Mouse (Mus musculus) CH12.LX (cell line): ENCODE data around the gene Lmf1. TPM values are rescaled to one million over a fixed set of nuclear protein-coding genes. Genes with fewer than 3 reads are reported as not detected.

ENCODE experiments used
- DNase-seq: peaks from one replicate; pipeline ENCODE4 v3.0.0-alpha.2; 2013; ENCODE audit errors: extremely low read depth
- H3K27ac ChIP-seq: 2 replicates; pipeline ENCODE4 v1.5.1; 2012; ENCODE audit warnings: low read depth, mild to moderate bottlenecking, control low read depth, moderate library complexity; ENCODE audit not compliant: insufficient read depth
- H3K27me3 ChIP-seq: replicated peaks from 2 replicates; pipeline ENCODE3; 2012; ENCODE audit warnings: inconsistent platforms
- H3K36me3 ChIP-seq, 2 experiments: replicated peaks in 1 of 2; 2 replicates each; pipeline versions ENCODE3 to v1.6.1; 2012; ENCODE audit warnings: inconsistent platforms in 1 of 2, low read length in 1 of 2, mild to moderate bottlenecking in 1 of 2, mixed read lengths in 1 of 2, moderate library complexity in 1 of 2; ENCODE audit not compliant: control insufficient read depth in 1 of 2, insufficient read depth in 1 of 2
- H3K4me1 ChIP-seq, 2 experiments: 2 replicates each; pipeline ENCODE4 v1.6.1; 2012; ENCODE audit warnings: inconsistent platforms in 1 of 2, moderate library complexity in 1 of 2; ENCODE audit not compliant: insufficient read depth in 2 of 2, control insufficient read depth in 1 of 2
- H3K4me2 ChIP-seq: 2 replicates; pipeline ENCODE4 v1.6.1; 2012; ENCODE audit warnings: low read depth, mild to moderate bottlenecking, control low read depth; ENCODE audit not compliant: poor library complexity, insufficient read depth, severe bottlenecking
- H3K4me3 ChIP-seq, 3 experiments: fragments of 150-350 bp in 1 of 3; sonication (generic) in 1 of 3; replicated peaks in 1 of 3; 2 replicates each; pipeline versions ENCODE3 to v1.5.1; 2011 to 2012; ENCODE audit warnings: low read depth in 2 of 3, low read length in 2 of 3, mild to moderate bottlenecking in 2 of 3, moderate library complexity in 2 of 3, control low read depth in 1 of 3, improper control_type of control experiment in 1 of 3, inconsistent platforms in 1 of 3, mixed read lengths in 1 of 3; ENCODE audit not compliant: poor library complexity in 1 of 3
- H3K79me2 ChIP-seq: replicated peaks from 2 replicates; pipeline ENCODE4 v1.6.1; 2012; ENCODE audit warnings: mild to moderate bottlenecking, moderate library complexity; ENCODE audit not compliant: control insufficient read depth, poor library complexity, insufficient read depth, severe bottlenecking; ENCODE audit errors: extremely low read depth
- H3K9ac ChIP-seq: 2 replicates; pipeline ENCODE4 v1.6.1; 2012; ENCODE audit warnings: low read depth, mild to moderate bottlenecking, control low read depth, moderate library complexity; ENCODE audit not compliant: insufficient read depth
- H3K9me3 ChIP-seq: replicated peaks from 2 replicates; pipeline ENCODE3; 2012; ENCODE audit warnings: low read length, inconsistent platforms, mixed read lengths
- CHD2 ChIP-seq: IDR thresholded peaks from 2 replicates; pipeline ENCODE4 v1.6.1; 2011; ENCODE audit warnings: low read length, improper control_type of control experiment
- CTCF ChIP-seq, 2 experiments: IDR thresholded peaks in 1 of 2; conservative IDR thresholded peaks in 1 of 2; 2 replicates each; pipeline ENCODE4 v1.5.1; 2011 to 2012; ENCODE audit warnings: low read depth in 2 of 2, low read length in 2 of 2, improper control_type of control experiment in 1 of 2, inconsistent platforms in 1 of 2, mild to moderate bottlenecking in 1 of 2, moderate library complexity in 1 of 2
- E2F4 ChIP-seq: IDR thresholded peaks from 2 replicates; pipeline ENCODE4 v1.6.1; 2011; ENCODE audit warnings: low read depth, low read length, improper control_type of control experiment; ENCODE audit not compliant: insufficient replicate concordance
- ELF1 ChIP-seq: IDR thresholded peaks from 2 replicates; pipeline ENCODE4 v1.6.1; 2014; ENCODE audit warnings: low read depth, mild to moderate bottlenecking, inconsistent platforms, low read length, improper control_type of control experiment
- ETS1 ChIP-seq: conservative IDR thresholded peaks from 2 replicates; pipeline ENCODE4 v1.6.1; 2012; ENCODE audit warnings: low read depth, mild to moderate bottlenecking, inconsistent platforms, low read length, improper control_type of control experiment, moderate library complexity
- HCFC1 ChIP-seq: IDR thresholded peaks from 2 replicates; pipeline ENCODE4 v1.6.1; 2012; ENCODE audit warnings: low read depth, mild to moderate bottlenecking, inconsistent platforms, low read length, improper control_type of control experiment
- IRF4 ChIP-seq: IDR thresholded peaks from 2 replicates; pipeline ENCODE4 v1.6.1; 2014; ENCODE audit warnings: low read depth, mild to moderate bottlenecking, inconsistent platforms, low read length, improper control_type of control experiment
- JUND ChIP-seq: conservative IDR thresholded peaks from 2 replicates; pipeline ENCODE4 v1.6.1; 2011; ENCODE audit warnings: low read depth, low read length, improper control_type of control experiment
- KAT2A ChIP-seq: IDR thresholded peaks from 2 replicates; pipeline ENCODE4 v1.6.1; 2012; ENCODE audit warnings: low read length, improper control_type of control experiment, inconsistent platforms; ENCODE audit not compliant: insufficient replicate concordance
- MAX ChIP-seq: IDR thresholded peaks from 2 replicates; pipeline ENCODE4 v1.6.1; 2011; ENCODE audit warnings: low read length, improper control_type of control experiment
- MAZ ChIP-seq: IDR thresholded peaks from 2 replicates; pipeline ENCODE4 v1.6.1; 2012; ENCODE audit warnings: low read depth, mild to moderate bottlenecking, inconsistent platforms, low read length, improper control_type of control experiment, moderate library complexity
- MEF2A ChIP-seq: IDR thresholded peaks from 2 replicates; pipeline ENCODE4 v1.6.1; 2014; ENCODE audit warnings: low read depth, mild to moderate bottlenecking, inconsistent platforms, low read length, improper control_type of control experiment, borderline replicate concordance
- MXI1 ChIP-seq: IDR thresholded peaks from 2 replicates; pipeline ENCODE4 v1.6.1; 2011; ENCODE audit warnings: mild to moderate bottlenecking, low read depth, low read length, improper control_type of control experiment
- MYC ChIP-seq: IDR thresholded peaks from 2 replicates; pipeline ENCODE4 v1.6.1; 2011; ENCODE audit warnings: low read depth, mild to moderate bottlenecking, improper control_type of control experiment, low read length
- PAX5 ChIP-seq: IDR thresholded peaks from 2 replicates; pipeline ENCODE4 v1.6.1; 2012; ENCODE audit warnings: low read length, inconsistent platforms, mixed read lengths
- POLR2A ChIP-seq: IDR thresholded peaks from 2 replicates; pipeline ENCODE4 v1.6.1; 2011; ENCODE audit warnings: low read depth, mild to moderate bottlenecking, improper control_type of control experiment, low read length
- RCOR1 ChIP-seq: conservative IDR thresholded peaks from 2 replicates; pipeline ENCODE4 v1.6.1; 2012; ENCODE audit warnings: low read depth, mild to moderate bottlenecking, inconsistent platforms, low read length, improper control_type of control experiment
- SIN3A ChIP-seq: IDR thresholded peaks from 2 replicates; pipeline ENCODE4 v1.6.1; 2012; ENCODE audit warnings: low read length, improper control_type of control experiment, inconsistent platforms
- SMC3 ChIP-seq: IDR thresholded peaks from 2 replicates; pipeline ENCODE4 v1.6.1; 2011; ENCODE audit warnings: low read depth, low read length, improper control_type of control experiment
- TBP ChIP-seq: conservative IDR thresholded peaks from 2 replicates; pipeline ENCODE4 v1.6.1; 2011; ENCODE audit warnings: low read depth, low read length, improper control_type of control experiment
- TCF12 ChIP-seq: IDR thresholded peaks from 2 replicates; pipeline ENCODE4 v1.6.1; 2014; ENCODE audit warnings: low read depth, mild to moderate bottlenecking, inconsistent platforms, low read length, improper control_type of control experiment
- UBTF ChIP-seq: IDR thresholded peaks from 2 replicates; pipeline ENCODE4 v1.6.1; 2012; ENCODE audit warnings: low read depth, mild to moderate bottlenecking, inconsistent platforms, low read length, improper control_type of control experiment, moderate library complexity
- USF1 ChIP-seq: IDR thresholded peaks from 2 replicates; pipeline ENCODE4 v1.6.1; 2014; ENCODE audit warnings: low read depth, mild to moderate bottlenecking, inconsistent platforms, low read length, improper control_type of control experiment
- USF2 ChIP-seq: conservative IDR thresholded peaks from 2 replicates; pipeline ENCODE4 v1.6.1; 2011; ENCODE audit warnings: low read depth, low read length, improper control_type of control experiment
- ZC3H11A ChIP-seq: IDR thresholded peaks from 2 replicates; pipeline ENCODE4 v1.6.1; 2012; ENCODE audit warnings: low read depth, mild to moderate bottlenecking, inconsistent platforms, low read length, improper control_type of control experiment
- ZKSCAN1 ChIP-seq: IDR thresholded peaks from 2 replicates; pipeline ENCODE4 v1.6.1; 2012; ENCODE audit warnings: low read depth, inconsistent platforms, low read length, improper control_type of control experiment, borderline replicate concordance
- ZMIZ1 ChIP-seq: IDR thresholded peaks from 2 replicates; pipeline ENCODE4 v1.6.1; 2012; ENCODE audit warnings: low read depth, mild to moderate bottlenecking, inconsistent platforms, low read length, improper control_type of control experiment
- dilution Hi-C: fragments of 300-500 bp; cut with MboI; formaldehyde crosslinking; loops from 2 replicates; pipeline ENCODE4 v1.14.3; 2020; ENCODE audit warnings: low sequenced_read_pairs; ENCODE audit not compliant: extremely low pct_unique_long_range_greater_than_20kb, extremely low pct_ligation_motif_present
- in situ Hi-C: fragments of 300-500 bp; cut with MboI; formaldehyde crosslinking; loops from 3 replicates; pipeline ENCODE4 v1.14.3; 2019; ENCODE audit warnings: low sequenced_read_pairs, low pct_ligation_motif_present, low pct_unique_long_range_greater_than_20kb, mixed read lengths
- polyA plus RNA-seq: library from polyadenylated mRNA; unstranded; fragments of >175 nt; gene quantifications from 2 replicates; pipeline ENCODE4 v1.2.1, GENCODE M21; 2012; ENCODE audit warnings: low read depth; ENCODE audit not compliant: insufficient read length
- total RNA-seq, 2 experiments: library from RNA; depleted of rRNA; stranded (reverse); fragments of 300-350 nt in 1 of 2; fragments of >200 nt in 1 of 2; gene quantifications; 2 replicates each; pipeline ENCODE4 v1.2.3; 2012 to 2014

Lmf1 gene
- total and polyA plus RNA-seq, 3 experiments, result 13.3 to 26.9 (median 15.2) TPM

- in situ Hi-C loops (no loop called here), dilution Hi-C loops (no loop called here)
- H3K79me2 ChIP-seq, result no peaks in the 10 kb centered on the region
- no peak overlapping the region for H3K4me3 ChIP-seq
- no peak for TF ChIP-seq USF1
- TF ChIP-seq, all 38 proteins: peak for 0
- DNase-seq, result no peak
- Histone ChIP-seq H3K4me1 (0 out of 4 replicates have a peak, but pooled peaks cover 0 to 5% of the 10 kb centered on the region in 2 experiments), H3K9ac (no peak overlapping the region), H3K27me3 (peaks cover 48% of the 10 kb centered on the region), H3K27ac (no peak overlapping the region), H3K9me3 (peaks cover 2% of the 10 kb centered on the region), H3K4me2 (no peak overlapping the region), H3K36me3 (no peaks in the 10 kb centered on the region)
Measured at GRCm38 (mm10) chr17:25668481-25669055, 89.7 kb downstream of the Lmf1 start.

DNA sequence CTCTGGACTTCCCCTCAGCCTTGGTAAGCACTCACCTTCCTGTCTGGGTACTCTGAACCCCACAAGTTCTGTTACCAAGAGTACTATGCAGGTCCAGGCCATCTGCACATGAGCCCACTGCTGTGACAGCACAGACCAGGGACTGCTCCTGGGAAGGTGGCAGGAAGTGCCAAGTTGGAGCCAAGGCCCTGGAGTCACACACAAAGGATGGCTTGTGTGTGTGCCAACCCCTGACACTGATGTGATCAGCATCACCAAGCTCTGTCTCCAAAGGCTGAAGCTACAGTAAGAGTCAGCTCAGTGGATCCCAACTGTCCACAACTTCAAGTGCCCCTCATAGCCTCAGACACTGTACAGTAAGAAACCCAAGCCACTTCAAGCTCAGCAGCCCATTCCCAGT lies 94.1 kb downstream of the Lmf1 start:
- H3K27me3 ChIP-seq, result peaks cover 65% of the 10 kb centered on the region

GRCm38 (mm10) chr17:25677969-25678368 lies 99.1 kb downstream of the Lmf1 start:
- Histone ChIP-seq H3K4me2 (no peak overlapping the region), H3K36me3 (no peaks in the 10 kb centered on the region), H3K9ac (no peak overlapping the region), H3K9me3 (peaks cover 18% of the 10 kb centered on the region), H3K27me3 (peaks cover 67% of the 10 kb centered on the region), H3K27ac (no peak overlapping the region), H3K79me2 (no peaks in the 10 kb centered on the region), H3K4me3 (no peak overlapping the region), H3K4me1 (peaks cover 0 to 10% of the 10 kb centered on the region in 2 experiments; a peak in 3 of 4 replicates)
- dilution Hi-C loops, result no loop called here
- in situ Hi-C loops, result no loop called here
- DNase-seq, result peak; percentile 68
- TF ChIP-seq CHD2 (peak; percentile 45; the same call in 1 of the 2 replicates), CTCF (conservative IDR thresholded peaks at IDR 0.05 in 1 of 2, IDR thresholded peaks at IDR 0.05 in 1 of 2; ENCODE audit: low read depth in 2 of 2, low read length in 2 of 2) (no peak), UBTF (no peak), MXI1 (no peak), MAX (peak; percentile 80), ELF1 (no peak), HCFC1 (no peak), KAT2A (0 out of 2 replicates have a peak, but pooled peaks have one; percentile 34), IRF4 (peak; percentile 93), SIN3A (no peak), MAZ (0 out of 2 replicates have a peak, but pooled peaks have one; percentile 33), JUND (no peak), ZKSCAN1 (no peak), PAX5 (no peak), POLR2A (no peak), RCOR1 (peak; percentile 90), E2F4 (no peak), ETS1 (peak; percentile 85), ZMIZ1 (peak; percentile 18; the same call in 1 of the 2 replicates), TCF12 (peak; percentile 89), ZC3H11A (no peak)

More for the DNA sequence above, 94.1 kb downstream of the Lmf1 start:
- DNase-seq, result no peak
- H3K4me1 ChIP-seq, result peaks cover 3 to 5% of the 10 kb centered on the region in 2 experiments; a peak in 3 of 4 replicates
- dilution Hi-C loops, result no loop called here
- H3K9me3 ChIP-seq, result peaks cover 20% of the 10 kb centered on the region
- H3K9ac ChIP-seq, result no peak overlapping the region
- H3K4me2 ChIP-seq, result no peak overlapping the region
- in situ Hi-C loops, result no loop called here
- no peak for TF ChIP-seq ELF1
- TF ChIP-seq E2F4, result no peak
- no peak for TF ChIP-seq TCF12
- TF ChIP-seq MEF2A, result no peak
- TF ChIP-seq SMC3, result no peak
- TF ChIP-seq IRF4, result no peak
- TF ChIP-seq MYC, result no peak
- TF ChIP-seq RCOR1, result no peak
- TF ChIP-seq CHD2, result no peak
- TF ChIP-seq TBP, result no peak
- no peak for TF ChIP-seq USF2
- H3K27ac ChIP-seq, result no peak overlapping the region
- no peaks in the 10 kb centered on the region for H3K36me3 ChIP-seq
- no peaks in the 10 kb centered on the region for H3K79me2 ChIP-seq
- no peak overlapping the region for H3K4me3 ChIP-seq
